Mouse (Mus musculus) 3134 (cell line): Measurements from ENCODE around the gene Chrna9.

ENCODE experiments used
- DNase-seq: peaks from one replicate; pipeline ENCODE4 v3.0.0-alpha.2; 2011; ENCODE audit warnings: low spot score; ENCODE audit not compliant: insufficient read length; ENCODE audit errors: extremely low read depth

The Chrna9 gene

DNA sequence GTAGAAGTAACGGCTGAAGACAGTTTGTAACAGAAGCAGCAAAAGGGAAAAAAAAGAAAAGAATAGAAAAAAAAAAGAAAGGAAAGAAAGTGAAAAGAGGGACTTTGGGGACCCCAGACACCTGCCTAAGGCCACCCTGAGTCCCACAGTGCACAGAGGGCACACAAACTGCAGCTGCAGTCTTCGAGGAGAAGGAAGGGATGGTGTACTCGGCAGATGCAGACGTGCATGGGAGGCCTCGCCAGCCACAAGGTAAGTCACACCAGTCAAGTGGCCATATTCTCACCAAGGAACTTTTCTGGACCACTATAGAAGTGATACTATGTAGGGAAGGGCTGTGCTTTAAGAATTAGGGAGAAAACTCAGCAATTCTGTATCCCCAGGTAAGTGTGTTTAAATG is at the start of gene Chrna9:
Gene Chrna9, plus strand, starts transcription at position 139 of the 400 bp plus-strand sequence.
- DNase-seq: no peak

DNA sequence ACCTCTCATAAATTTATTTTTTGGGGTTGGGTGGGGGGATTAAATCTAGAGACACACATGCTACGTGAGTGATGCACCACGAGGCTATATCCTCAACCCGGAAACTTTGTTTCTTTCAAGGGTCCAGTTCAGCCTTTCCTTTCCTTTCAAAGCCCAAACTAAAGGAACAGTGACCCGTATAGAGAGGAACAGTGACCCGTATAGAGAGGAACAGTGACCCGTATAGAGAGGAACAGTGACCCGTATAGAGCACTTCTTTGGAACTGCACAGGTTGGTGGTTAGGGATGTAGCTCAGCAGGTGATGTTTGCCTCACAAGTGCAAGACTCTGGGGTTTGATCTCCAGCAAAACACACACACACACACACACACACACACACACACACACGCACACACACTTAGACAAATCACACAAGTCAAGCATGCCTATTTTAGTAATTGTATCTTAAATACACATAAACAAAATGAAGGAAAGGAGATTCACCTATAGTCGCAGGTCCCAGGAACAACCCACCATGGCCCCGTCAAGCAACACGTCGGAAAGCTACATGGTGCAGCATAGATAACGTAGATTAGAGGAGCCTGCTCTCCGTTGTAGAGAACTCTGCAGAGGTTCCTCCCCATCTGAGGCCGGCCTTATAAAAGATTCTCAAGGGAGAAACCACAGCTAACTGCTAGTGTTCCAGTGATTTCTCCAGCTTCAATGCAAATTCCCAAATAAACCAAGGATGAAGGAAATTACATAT is 48.9 kb upstream of the Chrna9 start:
- no peak for DNase-seq

- no peak for DNase-seq
Observed at GRCm38 (mm10) chr5:65888102-65888501, 46.6 kb upstream of the Chrna9 start.

GRCm38 (mm10) chr5:65888998-65889397 is 45.7 kb upstream of the Chrna9 start:
- no peak for DNase-seq

GRCm38 (mm10) chr5:65891251-65891826 is 43.4 kb upstream of the Chrna9 start:
- no peak for DNase-seq

DNA sequence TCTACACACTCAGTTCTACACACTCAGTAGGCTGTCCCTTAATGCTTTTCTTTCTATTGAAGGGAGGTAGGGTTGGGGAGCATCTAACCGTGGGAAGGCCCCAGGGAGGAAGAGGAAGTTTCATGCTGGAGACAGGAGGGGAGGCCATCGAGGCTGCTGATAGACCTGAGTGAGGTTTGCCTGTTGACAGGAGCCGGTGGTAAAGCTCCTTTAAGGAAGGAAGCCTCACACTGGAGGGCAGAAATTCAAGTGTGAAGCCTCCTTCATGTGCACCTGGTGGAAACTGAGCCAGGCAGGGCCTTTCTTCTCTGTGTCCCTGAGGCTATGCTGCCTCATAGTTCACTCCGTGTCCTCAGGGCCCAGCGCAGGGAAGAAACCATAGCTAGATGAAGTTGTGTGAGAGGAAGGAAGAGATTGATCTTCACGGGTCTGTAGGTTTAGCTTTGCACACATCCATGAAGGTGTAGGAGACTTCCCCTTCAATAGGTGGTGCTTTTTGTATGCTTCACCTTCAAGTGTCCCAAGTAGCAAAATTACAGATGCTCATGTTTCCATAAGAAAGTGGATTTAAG is 39.5 kb upstream of the Chrna9 start:
- DNase-seq: no peak

DNA sequence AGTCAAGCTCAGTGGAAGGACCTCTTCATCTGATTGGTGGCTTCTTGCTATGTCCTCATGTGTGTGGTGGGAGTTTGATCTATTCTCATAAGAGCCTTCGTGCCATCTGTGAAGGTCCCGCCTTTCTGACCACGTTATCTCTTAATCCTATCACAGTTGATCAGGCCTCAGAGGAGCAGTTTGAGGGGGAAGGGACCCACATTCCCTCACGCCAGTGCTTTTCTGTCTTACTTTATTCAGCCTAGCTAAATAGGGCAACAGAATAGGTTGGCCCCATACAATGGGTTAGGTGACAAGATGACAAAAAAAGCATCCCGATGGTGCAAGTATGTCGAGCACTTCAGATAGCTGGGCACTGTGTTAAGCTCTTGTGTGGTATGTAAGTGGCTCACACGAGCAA is 39.0 kb upstream of the Chrna9 start:
- DNase-seq: no peak

- DNase-seq: no peak
Observed at GRCm38 (mm10) chr5:65897731-65898130, 37.0 kb upstream of the Chrna9 start.

GRCm38 (mm10) chr5:65898683-65899082 is 36.0 kb upstream of the Chrna9 start:
- DNase-seq: no peak

- DNase-seq: no peak
Observed at GRCm38 (mm10) chr5:65900113-65900512, 34.6 kb upstream of the Chrna9 start.

GRCm38 (mm10) chr5:65900862-65901265 is 33.9 kb upstream of the Chrna9 start:
- no peak for DNase-seq

GRCm38 (mm10) chr5:65901868-65902418 is 32.8 kb upstream of the Chrna9 start:
- DNase-seq: no peak

DNA sequence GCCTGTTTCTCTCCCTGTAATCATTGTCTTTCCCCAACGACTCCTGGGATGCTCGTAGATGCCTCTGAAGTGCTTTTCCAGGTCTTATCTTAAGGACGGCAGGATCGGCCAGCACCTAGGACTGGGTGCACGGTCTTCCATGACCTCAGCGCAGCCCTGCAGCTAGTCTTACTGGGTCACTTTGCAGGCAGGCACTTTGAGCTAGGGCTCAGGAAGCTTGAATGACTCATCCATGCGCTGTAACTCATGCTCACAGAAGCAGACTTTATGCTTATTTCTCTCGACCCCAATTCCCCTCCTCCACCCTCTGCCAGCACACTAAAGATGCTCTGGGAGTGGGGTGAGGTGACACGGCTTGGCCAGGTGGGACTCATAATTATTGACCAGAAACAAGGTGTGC is 31.9 kb upstream of the Chrna9 start:
- no peak for DNase-seq

DNA sequence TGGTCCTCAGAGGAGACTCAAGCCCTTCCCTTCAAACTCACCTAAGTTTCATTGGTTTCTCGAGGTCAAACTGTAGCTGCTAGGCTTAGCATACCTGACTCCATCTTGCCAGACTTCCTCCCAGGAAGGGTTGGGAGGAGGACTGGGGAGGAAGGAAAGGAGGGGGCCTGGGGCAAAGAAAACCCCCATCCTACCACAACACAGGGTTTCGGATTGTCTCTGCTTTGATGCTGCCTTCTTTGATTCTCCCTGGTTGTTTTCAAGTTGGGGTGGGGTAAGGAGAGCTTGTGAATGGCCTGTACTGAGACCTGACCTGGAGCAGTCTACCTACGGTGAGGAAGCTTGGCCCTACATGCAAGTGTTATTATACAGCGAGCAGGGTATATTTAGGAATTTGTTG is 30.2 kb upstream of the Chrna9 start:
- no peak for DNase-seq

GRCm38 (mm10) chr5:65908751-65909150 is 26.0 kb upstream of the Chrna9 start:
- DNase-seq: no peak

DNA sequence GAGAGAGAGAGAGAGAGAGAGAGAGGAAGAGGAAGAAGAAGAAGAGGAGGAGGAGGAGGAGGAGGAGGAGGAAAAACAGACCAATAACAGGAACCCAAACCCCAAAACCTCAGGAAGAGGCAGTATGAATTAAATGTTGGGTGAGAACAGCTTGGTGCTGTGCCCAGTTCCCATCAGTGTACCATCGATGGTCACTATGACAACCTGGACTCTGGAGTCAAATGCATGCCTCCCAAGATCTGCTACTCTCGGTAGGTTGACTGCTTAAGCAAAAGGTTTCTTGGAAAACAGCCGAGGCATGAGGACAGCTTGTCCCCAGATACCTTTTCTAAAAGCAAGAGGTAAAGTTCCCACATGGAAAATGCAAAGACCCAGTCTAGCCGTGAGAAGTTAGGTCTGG is 25.4 kb upstream of the Chrna9 start:
- DNase-seq: no peak

GRCm38 (mm10) chr5:65910398-65910797 is 24.3 kb upstream of the Chrna9 start:
- DNase-seq: no peak

- no peak for DNase-seq
Observed at GRCm38 (mm10) chr5:65911676-65912075, 23.0 kb upstream of the Chrna9 start.

DNA sequence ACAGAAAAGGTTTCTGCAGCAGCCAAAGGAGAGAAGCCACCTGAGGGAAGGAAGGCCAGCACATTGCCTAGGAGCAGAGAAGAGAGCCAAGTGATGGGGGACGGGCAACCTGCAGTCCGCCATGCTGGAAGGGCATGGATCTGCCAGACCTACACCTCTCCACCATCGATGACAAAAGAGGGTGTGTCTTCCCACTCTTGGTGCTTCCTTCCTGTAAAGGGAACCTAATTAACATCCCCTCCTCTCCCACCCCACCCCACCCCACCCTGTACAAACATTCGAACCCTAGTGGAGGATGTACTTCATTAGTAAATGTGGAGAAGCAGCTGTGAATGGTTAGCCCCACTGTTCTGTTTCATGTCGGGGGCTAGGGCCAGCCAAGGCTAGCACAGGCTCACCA is 22.5 kb upstream of the Chrna9 start:
- no peak for DNase-seq

- DNase-seq: no peak
Observed at GRCm38 (mm10) chr5:65913126-65913525, 21.6 kb upstream of the Chrna9 start.

GRCm38 (mm10) chr5:65914342-65914741 is 20.4 kb upstream of the Chrna9 start:
- no peak for DNase-seq

- no peak for DNase-seq
Observed at GRCm38 (mm10) chr5:65916930-65917329, 17.8 kb upstream of the Chrna9 start.
